Mouse (Mus musculus) layer of hippocampus, adult 2 months (tissue): ENCODE data around the gene Neil1. TPM values are rescaled to one million over a fixed set of nuclear protein-coding genes. Genes with fewer than 3 reads are reported as not detected.

ENCODE experiments used
- DNase-seq, 2 experiments: peaks; one replicate each; pipeline ENCODE4 v3.0.0; 2022; ENCODE audit warnings: low spot score in 2 of 2
- H3K27ac ChIP-seq: fragments of 200-600 bp; 2 replicates; pipeline ENCODE4 v1.8.1; 2022
- H3K4me3 ChIP-seq: fragments of 200-600 bp; 2 replicates; pipeline ENCODE4 v1.8.1; 2022; ENCODE audit warnings: mild to moderate bottlenecking
- CTCF ChIP-seq: fragments of 200-600 bp; conservative IDR thresholded peaks from 2 replicates; pipeline ENCODE4 v1.8.1; 2022; ENCODE audit warnings: antibody characterized with exemption, mild to moderate bottlenecking, moderate library complexity
- total RNA-seq, 2 experiments: library from RNA; stranded (reverse); gene quantifications; 2 replicates each; pipeline ENCODE4 v1.2.3; 2021

Gene Neil1
- total RNA-seq, 2 experiments from 2014 or later, result 8.9 to 10.2 TPM

GRCm38 (mm10) chr9:57149021-57149420 is 916 bp upstream of the Neil1 start:
- TF ChIP-seq CTCF, result no peak
- DNase-seq, result no peak
- Histone ChIP-seq H3K4me3 (peak overlapping the region; percentile 71; the same call in 1 of the 2 replicates), H3K27ac (peak overlapping the region; percentile 92; the same call in 1 of the 2 replicates)

- TF ChIP-seq CTCF, result no peak
- Histone ChIP-seq H3K27ac (peak overlapping the region; percentile 92), H3K4me3 (peak overlapping the region; percentile 71)
- DNase-seq, result no peak
Measured at GRCm38 (mm10) chr9:57147205-57148143, 631 bp downstream of the Neil1 start.

GRCm38 (mm10) chr9:57146451-57147066 is 1.5 kb downstream of the Neil1 start:
- Histone ChIP-seq H3K4me3 (no peak overlapping the region; the same call in 1 of the 2 replicates), H3K27ac (peak overlapping the region; percentile 92)
- no peak for DNase-seq
- no peak for TF ChIP-seq CTCF

GRCm38 (mm10) chr9:57144830-57145229 is 3.3 kb downstream of the Neil1 start:
- H3K27ac ChIP-seq, result no peak overlapping the region
- DNase-seq, result no peak
- TF ChIP-seq CTCF, result no peak
- no peak overlapping the region for H3K4me3 ChIP-seq

- no peak overlapping the region for H3K4me3 ChIP-seq
- TF ChIP-seq CTCF, result no peak
- no peak overlapping the region for H3K27ac ChIP-seq
- DNase-seq, result no peak
Measured at GRCm38 (mm10) chr9:57143212-57143611, 4.9 kb downstream of the Neil1 start.

- Histone ChIP-seq H3K27ac (no peak overlapping the region), H3K4me3 (no peak overlapping the region)
- no peak for TF ChIP-seq CTCF
- no peak for DNase-seq
Measured at GRCm38 (mm10) chr9:57141417-57142353, 6.4 kb downstream of the Neil1 start.

GRCm38 (mm10) chr9:57139571-57139970 is 8.5 kb downstream of the Neil1 start:
- H3K27ac ChIP-seq, result no peak overlapping the region
- no peak overlapping the region for H3K4me3 ChIP-seq
- no peak for TF ChIP-seq CTCF
- DNase-seq, result no peak

GRCm38 (mm10) chr9:57139110-57139509 is 9.0 kb downstream of the Neil1 start:
- Histone ChIP-seq H3K4me3 (no peak overlapping the region), H3K27ac (no peak overlapping the region)
- no peak for DNase-seq
- TF ChIP-seq CTCF, result no peak

- no peak for DNase-seq
- Histone ChIP-seq H3K4me3 (no peak overlapping the region), H3K27ac (no peak overlapping the region)
- TF ChIP-seq CTCF, result no peak
Measured at GRCm38 (mm10) chr9:57138507-57138906, 9.6 kb downstream of the Neil1 start.

- no peak for DNase-seq
- TF ChIP-seq CTCF, result no peak
Measured at GRCm38 (mm10) chr9:57137777-57138176, 10.3 kb downstream of the Neil1 start.

GRCm38 (mm10) chr9:57137246-57137645 is 10.9 kb downstream of the Neil1 start:
- TF ChIP-seq CTCF, result no peak
- no peak for DNase-seq
- Histone ChIP-seq H3K27ac (no peak overlapping the region), H3K4me3 (no peak overlapping the region)

More at GRCm38 (mm10) chr9:57137777-57138176, 10.3 kb downstream of the Neil1 start:
- Histone ChIP-seq H3K27ac (no peak overlapping the region), H3K4me3 (no peak overlapping the region)

GRCm38 (mm10) chr9:57130577-57131433 is 17.3 kb downstream of the Neil1 start, which contains the start of gene Man2c1:
TSS of gene Man2c1 (plus strand) at chr9:57130690.
- peak; percentile 90 to 94 for DNase-seq
- Histone ChIP-seq H3K27ac (peak within 1 kb of the TSS; percentile 97), H3K4me3 (peak within 1 kb of the TSS; percentile 92)
- peak; percentile 90 for TF ChIP-seq CTCF
